Mouse (Mus musculus): ENCODE results near the gene Hcrtr1. TPM values are rescaled to one million over a fixed set of nuclear protein-coding genes. Genes with fewer than 3 reads are reported as not detected.

Hcrtr1 gene
- total RNA-seq, 2 experiments from 2014 or later = 11.2 TPM

GRCm38 (mm10) chr4:130169411-130169971 is 30.3 kb upstream of the Hcrtr1 start:
- no peak for DNase-seq (ENCODE audit: extremely low spot score in 1 of 2, low spot score in 2 of 2)
- intact Hi-C loops (cut with DNase I) = no loop called here

GRCm38 (mm10) chr4:130168280-130169183 is 29.4 kb upstream of the Hcrtr1 start:
- intact Hi-C loops (cut with DNase I) = no loop called here
- DNase-seq (ENCODE audit: extremely low spot score in 1 of 2, low spot score in 2 of 2) = peak in 1 of 2 experiments; percentile 90

DNA sequence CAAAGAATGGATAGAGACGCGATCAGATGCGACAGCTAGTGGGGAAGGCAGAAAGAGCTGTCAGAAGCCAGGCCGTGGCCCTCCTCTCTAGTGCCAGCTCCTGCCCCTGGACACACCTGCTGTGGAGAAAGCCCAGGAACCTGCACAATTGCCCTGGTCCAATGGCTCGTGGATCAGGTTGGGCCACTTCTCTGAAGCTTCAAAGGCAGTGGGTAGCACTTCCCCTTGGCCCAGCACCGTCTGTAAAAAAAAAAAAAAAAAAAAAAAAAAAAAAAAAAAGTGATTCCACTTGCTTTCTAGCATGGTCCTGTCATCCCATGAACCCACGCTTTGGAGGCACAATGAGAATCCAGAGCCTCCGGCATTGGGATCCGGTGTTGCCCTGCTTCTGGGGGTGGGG is 28.7 kb upstream of the Hcrtr1 start:
- intact Hi-C loops (cut with DNase I) = no loop called here
- DNase-seq (ENCODE audit: extremely low spot score in 1 of 2, low spot score in 2 of 2) = no peak

GRCm38 (mm10) chr4:130167321-130167720 is 28.2 kb upstream of the Hcrtr1 start:
- intact Hi-C loops (cut with DNase I) = no loop called here
- DNase-seq (ENCODE audit: extremely low spot score in 1 of 2, low spot score in 2 of 2) = no peak

DNA sequence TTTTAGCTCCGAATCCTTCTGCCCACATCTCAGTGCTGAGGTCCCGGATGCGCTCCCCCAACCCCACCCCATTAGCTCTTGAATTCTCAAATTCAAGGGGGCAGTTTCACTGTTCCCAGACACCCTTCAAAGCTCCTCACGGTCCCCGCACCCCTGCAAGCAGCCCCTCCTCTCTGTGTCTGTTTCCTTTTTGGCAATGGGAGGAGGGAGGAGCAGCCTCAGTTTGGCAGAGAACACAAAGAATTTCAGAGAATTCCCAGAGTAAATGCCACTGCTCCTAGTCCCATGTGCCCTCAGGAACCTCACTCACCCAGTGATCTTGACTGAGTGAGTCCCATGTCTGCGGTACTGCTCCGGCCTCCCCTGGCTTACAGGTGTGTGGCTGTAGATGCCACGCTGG is 27.4 kb upstream of the Hcrtr1 start:
- intact Hi-C loops (cut with DNase I) = no loop called here
- no peak for DNase-seq (ENCODE audit: extremely low spot score in 1 of 2, low spot score in 2 of 2)

- DNase-seq (ENCODE audit: extremely low spot score in 1 of 2, low spot score in 2 of 2) = no peak
- intact Hi-C loops (cut with DNase I) = no loop called here
These were observed 26.9 kb upstream of the Hcrtr1 start for GRCm38 (mm10) chr4:130166061-130166460.

GRCm38 (mm10) chr4:130164121-130164520 is 25.0 kb upstream of the Hcrtr1 start:
- intact Hi-C loops (cut with DNase I) = no loop called here
- no peak for DNase-seq (ENCODE audit: extremely low spot score in 1 of 2, low spot score in 2 of 2)

- DNase-seq (ENCODE audit: extremely low spot score in 1 of 2, low spot score in 2 of 2) = peak in 1 of 2 experiments; percentile 68
- intact Hi-C loops (cut with DNase I) = no loop called here
These were observed 24.3 kb upstream of the Hcrtr1 start for GRCm38 (mm10) chr4:130163391-130163861.

DNA sequence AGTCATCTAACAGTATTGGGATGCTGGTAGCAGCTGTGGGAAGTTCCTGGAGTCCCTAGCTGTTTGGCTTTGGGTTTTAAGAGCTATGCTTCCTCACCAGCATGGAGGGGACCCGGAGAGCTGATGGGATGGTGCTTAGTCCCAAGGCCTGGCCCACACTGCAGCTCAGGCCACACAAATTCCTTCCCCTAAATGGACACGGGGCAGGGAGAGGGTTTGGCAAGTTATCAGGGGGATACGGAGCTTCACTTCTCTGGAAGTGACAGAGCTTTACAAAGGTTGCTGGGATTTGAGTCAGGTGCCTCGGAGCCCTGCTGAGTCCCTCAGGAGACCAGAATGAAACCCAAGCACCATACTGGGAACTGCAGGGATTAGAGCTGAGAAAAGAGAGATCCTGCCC is 22.2 kb upstream of the Hcrtr1 start:
- no peak for DNase-seq (ENCODE audit: extremely low spot score in 1 of 2, low spot score in 2 of 2)
- intact Hi-C loops (cut with DNase I) = no loop called here

DNA sequence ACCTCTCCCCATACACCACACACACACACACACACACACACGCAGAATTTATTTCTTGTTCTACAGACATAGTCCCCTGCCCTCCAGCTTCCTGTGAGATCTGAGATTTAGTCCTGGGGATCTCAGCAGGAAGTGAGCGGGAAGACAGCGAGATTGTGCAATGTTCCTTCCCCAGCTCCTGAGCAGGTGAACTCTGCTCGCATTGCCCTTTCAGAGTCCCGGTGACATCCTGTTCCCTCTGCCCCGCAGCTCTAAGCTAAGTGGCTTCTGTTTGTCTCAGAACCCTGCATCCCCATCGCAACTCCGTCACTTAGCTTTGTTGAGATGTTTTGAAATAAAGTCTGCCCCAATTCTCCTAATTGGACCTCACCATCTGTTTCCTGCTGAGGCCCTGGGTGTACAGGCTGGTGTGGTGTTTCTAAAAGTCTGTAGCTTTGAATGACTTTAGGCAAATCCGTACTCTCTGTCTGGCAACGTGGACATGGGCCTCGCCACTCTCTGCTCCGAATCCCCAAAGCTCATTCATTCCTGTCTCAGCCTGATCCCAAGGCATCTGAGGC is 17.7 kb upstream of the Hcrtr1 start:
- intact Hi-C loops (cut with DNase I) = no loop called here
- no peak for DNase-seq (ENCODE audit: extremely low spot score in 1 of 2, low spot score in 2 of 2)

GRCm38 (mm10) chr4:130154250-130154649 is 15.1 kb upstream of the Hcrtr1 start:
- intact Hi-C loops (cut with DNase I) = no loop called here

GRCm38 (mm10) chr4:130148405-130148804 is 9.2 kb upstream of the Hcrtr1 start:
- DNase-seq (ENCODE audit: extremely low spot score in 1 of 2, low spot score in 2 of 2) = no peak
- intact Hi-C loops (cut with DNase I) = no loop called here

More at GRCm38 (mm10) chr4:130154250-130154649, 15.1 kb upstream of the Hcrtr1 start:
- no peak for DNase-seq (ENCODE audit: extremely low spot score in 1 of 2, low spot score in 2 of 2)

GRCm38 (mm10) chr4:130141786-130142185 is 2.6 kb upstream of the Hcrtr1 start:
- intact Hi-C loops (cut with DNase I) = no loop called here
- DNase-seq (ENCODE audit: extremely low spot score in 1 of 2, low spot score in 2 of 2) = no peak

- intact Hi-C loops (cut with DNase I) = no loop called here
- DNase-seq (ENCODE audit: extremely low spot score in 1 of 2, low spot score in 2 of 2) = peak; percentile 63 to 80
These were observed 1.8 kb upstream of the Hcrtr1 start for GRCm38 (mm10) chr4:130140992-130141402.

GRCm38 (mm10) chr4:130138441-130139213 is 532 bp downstream of the Hcrtr1 start:
- intact Hi-C loops (cut with DNase I) = loop anchor here (1.0 kb wide), 1 partner anchor 49 kb away; no protein-coding TSS in a partner anchor
- DNase-seq (ENCODE audit: extremely low spot score in 1 of 2, low spot score in 2 of 2) = peak; percentile 38 to 85

DNA sequence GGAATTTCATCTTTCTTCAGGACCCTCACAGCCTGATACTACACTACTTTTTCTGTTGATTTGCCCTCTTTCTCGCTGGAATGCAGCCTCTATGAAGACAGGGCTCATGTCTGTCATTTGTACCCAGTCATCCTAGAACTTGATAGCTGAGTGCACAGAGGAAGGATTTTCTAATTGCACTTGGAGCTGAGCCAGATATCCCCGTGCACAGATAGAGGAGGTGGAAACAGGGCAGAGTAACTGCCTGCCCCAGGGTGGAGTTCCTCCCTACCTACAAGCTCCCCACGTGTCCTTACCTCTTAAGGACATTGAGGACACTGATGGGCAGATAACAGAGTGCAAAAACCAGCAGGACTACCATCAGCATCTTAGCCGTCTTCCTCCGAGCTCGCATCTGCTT is 5.8 kb downstream of the Hcrtr1 start:
- no peak for DNase-seq (ENCODE audit: extremely low spot score in 1 of 2, low spot score in 2 of 2)
- intact Hi-C loops (cut with DNase I) = no loop called here

DNA sequence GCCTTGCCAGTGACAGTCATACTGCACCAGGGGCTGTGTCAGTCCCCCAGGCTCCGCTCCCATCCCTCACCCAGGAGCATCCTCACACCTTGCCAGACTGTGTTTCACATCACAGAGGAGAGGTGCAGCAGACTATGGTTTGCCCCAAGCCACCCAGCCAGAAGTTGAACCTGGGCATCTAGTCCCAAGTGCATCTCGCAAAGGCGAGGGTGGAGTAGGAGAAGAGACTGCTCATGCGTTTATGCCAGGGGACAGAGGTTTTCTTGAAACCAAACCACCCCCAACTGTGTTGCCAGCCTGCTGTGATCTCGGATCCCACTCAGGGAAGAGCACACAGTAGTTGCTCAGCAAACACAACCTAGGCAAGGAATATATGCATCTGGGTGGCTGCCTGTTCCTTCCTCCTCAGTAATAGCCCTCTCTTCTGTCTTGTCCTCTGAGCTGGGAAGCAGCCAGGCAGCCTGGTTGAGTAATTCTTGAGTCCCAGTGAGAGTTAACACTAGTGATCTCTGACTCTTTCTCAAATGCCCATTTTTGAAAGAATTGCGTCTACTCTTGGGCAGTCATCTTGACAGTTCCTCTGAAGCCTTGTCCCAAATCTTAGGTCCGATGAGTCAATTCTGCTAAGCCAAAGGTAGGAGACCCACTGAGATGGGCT is 7.6 kb downstream of the Hcrtr1 start:
- DNase-seq (ENCODE audit: extremely low spot score in 1 of 2, low spot score in 2 of 2) = no peak
- intact Hi-C loops (cut with DNase I) = no loop called here

GRCm38 (mm10) chr4:130130641-130131350 is 8.4 kb downstream of the Hcrtr1 start:
- intact Hi-C loops (cut with DNase I) = no loop called here
- peak in 1 of 2 experiments; percentile 33 for DNase-seq (ENCODE audit: extremely low spot score in 1 of 2, low spot score in 2 of 2)
